Mouse (Mus musculus): Measurements from ENCODE around the gene Tomm20l. TPM values are rescaled to one million over a fixed set of nuclear protein-coding genes. Genes with fewer than 3 reads are reported as not detected.

Tomm20l gene
- total RNA-seq, 2 experiments from 2014 or later = not detected

- DNase-seq = no peak
- intact Hi-C loops (cut with DNase I) = no loop called here
Observed at GRCm38 (mm10) chr12:71149456-71149855, 38.2 kb downstream of the Tomm20l start.

- no peak for DNase-seq
- intact Hi-C loops (cut with DNase I) = no loop called here
Observed at GRCm38 (mm10) chr12:71150167-71150566, 38.9 kb downstream of the Tomm20l start.

GRCm38 (mm10) chr12:71154979-71155378 lies 43.8 kb downstream of the Tomm20l start:
- intact Hi-C loops (cut with DNase I) = no loop called here
- no peak for DNase-seq

- intact Hi-C loops (cut with DNase I) = no loop called here
- DNase-seq = no peak
Observed at GRCm38 (mm10) chr12:71157974-71158373, 46.7 kb downstream of the Tomm20l start.

- intact Hi-C loops (cut with DNase I) = no loop called here
- no peak for DNase-seq
Observed at GRCm38 (mm10) chr12:71164410-71164809, 53.2 kb downstream of the Tomm20l start.

- DNase-seq = no peak
- intact Hi-C loops (cut with DNase I) = no loop called here
Observed at GRCm38 (mm10) chr12:71169911-71170310, 58.7 kb downstream of the Tomm20l start.

Other genes with a start within 250 kb of the Tomm20l start
- 10 to 100 TPM; 88.1 to 92.1 TPM for gene Actr10, start 173.6 kb upstream of the Tomm20l start, total RNA-seq (2021)
- 100 to 1,000 TPM; 278 to 296 TPM for gene Psma3, start 136.8 kb upstream of the Tomm20l start, total RNA-seq (2021)
- gene Arid4a, start 95.4 kb upstream of the Tomm20l start, total RNA-seq (2021) = 1 to 10 TPM; 6.8 to 7.8 TPM
- 10 to 100 TPM; 21.0 to 26.9 TPM for gene Timm9, start 25.3 kb downstream of the Tomm20l start, total RNA-seq (2021)
- gene 2700049A03Rik, start 25.4 kb downstream of the Tomm20l start, total RNA-seq (2021) = 1 to 10 TPM; 3.1 to 3.5 TPM
- gene Dact1, start 198.5 kb downstream of the Tomm20l start, total RNA-seq (2021) = 1 to 10 TPM; 4.0 to 5.7 TPM

All from gastrocnemius, postnatal 36 days (tissue).